Mouse (Mus musculus) spleen, adult 18-20 months (tissue): ENCODE measurements around the gene Rimbp3.
"Not testable (repeated sequence)": the region's sequence is repeated elsewhere in the genome, so short reads cannot be mapped to it uniquely, and the experiment has no call there.

Experiments
- DNase-seq, 2 experiments: peaks; one replicate each; pipeline ENCODE4 v3.0.0; 2022; ENCODE audit warnings: mixed read lengths in 2 of 2

The Rimbp3 gene

DNA sequence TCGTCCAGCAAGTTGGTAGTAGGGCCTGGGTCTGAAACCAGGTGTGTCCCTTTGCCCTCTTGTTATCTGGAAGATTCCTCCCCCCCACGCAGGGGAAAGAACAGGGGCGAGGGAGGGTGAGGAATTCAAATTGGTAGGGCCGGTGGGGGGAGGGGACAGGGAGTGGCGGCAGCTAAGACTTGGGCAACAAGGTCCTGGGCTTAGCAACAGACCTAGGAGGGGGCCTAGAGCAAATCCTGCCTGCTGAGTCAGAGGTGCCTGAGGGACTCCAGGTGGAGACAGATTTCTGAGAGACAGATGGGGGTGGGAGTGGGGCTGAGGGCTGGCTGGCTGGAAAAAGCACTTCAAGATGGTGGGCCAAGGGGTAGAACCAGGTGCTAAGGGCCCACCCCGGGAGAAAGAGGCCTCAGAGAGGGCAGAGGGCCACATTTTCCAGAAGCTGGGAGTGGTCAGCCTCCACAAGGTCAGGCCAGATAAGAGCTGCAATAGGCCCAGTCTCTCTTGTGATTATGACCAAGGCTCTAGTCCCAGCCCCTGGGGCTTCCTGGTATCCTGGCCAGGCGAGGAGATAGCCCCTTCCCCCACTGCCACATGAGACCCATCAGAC lies 11.8 kb downstream of the Rimbp3 start:
- no peak for DNase-seq

DNA sequence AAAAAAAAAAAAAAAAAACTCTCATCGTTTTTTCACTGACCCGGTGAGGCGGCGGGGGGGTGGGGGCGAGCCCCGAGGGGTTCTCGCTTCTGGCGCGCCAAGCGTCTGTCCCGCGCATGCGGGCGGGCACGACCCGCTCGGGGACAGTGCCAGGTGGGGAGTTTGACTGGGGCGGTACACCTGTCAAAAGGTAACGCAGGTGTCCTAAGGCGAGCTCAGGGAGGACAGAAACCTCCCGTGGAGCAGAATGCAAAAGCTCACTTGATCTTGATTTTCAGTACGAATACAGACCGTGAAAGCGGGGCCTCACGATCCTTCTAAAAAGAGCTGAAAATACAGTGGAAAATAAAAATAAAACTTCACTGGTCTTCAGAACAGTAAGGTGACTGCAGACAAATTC lies 13.8 kb downstream of the Rimbp3 start:
- DNase-seq, result peak; percentile 88 to 98

DNA sequence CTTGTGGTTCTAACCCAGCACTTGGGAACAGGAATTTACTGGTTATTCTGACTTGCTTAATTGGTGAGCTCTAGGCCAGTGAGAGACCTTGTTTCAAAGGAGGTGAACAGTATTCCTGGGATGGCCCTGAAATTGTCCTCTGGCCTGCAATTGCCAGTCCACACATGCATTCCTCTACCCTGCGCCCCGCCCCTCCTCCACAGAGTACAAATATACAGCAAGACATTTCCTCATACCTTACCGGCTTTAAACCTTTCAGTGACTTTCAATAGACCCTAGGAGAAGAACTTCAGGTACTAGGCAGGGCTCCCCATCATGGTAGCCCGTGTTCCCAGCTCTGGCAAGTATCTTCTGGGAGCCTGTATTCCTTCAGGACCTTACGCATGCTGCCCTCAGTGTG lies 17.2 kb downstream of the Rimbp3 start:
- DNase-seq, result no peak

DNA sequence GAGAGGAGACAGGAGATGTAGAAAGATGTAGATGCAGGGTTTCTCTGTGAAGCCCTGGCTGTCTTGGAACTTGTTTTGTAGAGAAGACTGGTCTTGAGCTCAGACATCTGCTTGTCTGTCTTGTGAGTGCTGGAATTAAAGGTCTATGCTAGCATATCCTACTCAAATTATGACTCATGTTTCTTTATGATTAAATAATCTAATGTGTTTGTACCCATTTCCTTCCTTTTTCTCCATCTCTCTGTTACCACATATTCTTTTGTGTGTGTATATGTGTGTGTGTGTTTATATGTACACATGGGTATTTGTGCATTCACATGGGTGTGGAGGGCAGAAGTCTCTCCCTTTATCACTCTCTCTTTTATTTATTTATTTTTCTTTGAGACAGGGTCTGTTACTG lies 18.1 kb downstream of the Rimbp3 start:
- no peak for DNase-seq

DNA sequence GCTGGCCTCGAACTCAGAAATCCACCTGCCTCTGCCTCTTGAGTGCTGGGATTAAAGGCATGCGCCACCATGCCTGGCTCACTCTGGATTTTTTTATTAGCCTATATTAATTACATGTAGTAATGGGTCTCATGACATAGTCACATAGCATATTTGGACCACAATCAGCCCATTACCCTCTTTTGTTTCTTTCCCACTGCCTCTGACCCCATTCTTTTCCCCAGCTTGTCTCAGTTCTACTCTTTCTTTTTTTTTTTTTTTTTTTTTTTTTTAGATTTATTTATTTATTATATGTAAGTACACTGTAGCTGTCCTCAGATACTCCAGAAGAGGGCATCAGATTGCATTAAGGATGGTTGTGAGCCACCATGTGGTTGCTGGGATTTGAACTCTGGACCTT lies 23.1 kb downstream of the Rimbp3 start:
- not testable (repeated sequence) for DNase-seq

DNA sequence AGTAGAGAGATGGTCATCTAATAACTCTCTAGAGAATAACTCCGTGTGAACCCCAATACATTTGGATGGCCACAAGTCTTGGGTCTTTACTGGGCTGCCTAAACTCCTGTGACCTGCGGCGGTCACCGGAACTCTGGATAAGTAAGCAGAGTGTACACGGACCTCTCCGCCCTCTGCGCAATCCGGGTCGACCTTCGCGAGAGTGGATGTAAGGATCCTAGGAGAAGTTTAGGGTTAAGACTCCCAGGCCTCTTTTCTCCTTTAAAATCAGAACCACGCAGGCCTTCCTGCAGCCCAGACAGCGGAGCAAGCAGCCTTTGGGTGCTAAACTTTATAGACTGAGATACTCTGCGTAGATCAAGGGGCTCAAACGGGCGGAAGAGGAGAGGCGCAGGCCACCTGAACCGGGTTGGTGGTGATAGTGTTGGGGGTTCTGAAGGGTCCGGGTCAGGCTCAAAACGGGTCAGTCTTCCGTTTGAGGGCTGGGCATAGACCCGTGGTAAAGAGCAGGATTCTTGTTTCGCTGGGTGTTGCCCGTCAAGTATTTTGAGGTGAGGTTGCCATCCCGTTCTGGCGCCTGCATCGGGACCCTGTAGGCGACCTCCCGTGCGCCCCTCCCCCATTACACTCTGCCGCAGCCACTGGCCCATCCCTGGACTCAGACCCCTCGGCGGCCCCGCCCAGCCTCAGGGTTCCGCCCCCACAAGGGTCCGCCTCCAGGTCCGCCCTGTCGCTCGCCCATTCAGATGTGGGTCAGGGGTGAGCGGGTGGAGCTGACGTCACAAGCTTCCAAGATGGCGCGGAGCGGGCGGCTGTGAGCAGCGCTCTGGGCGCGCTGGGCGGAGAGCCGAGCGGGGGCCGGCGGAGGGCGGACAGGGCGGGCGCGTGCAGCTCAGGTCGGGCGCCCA lies 24.6 kb downstream of the Rimbp3 start, which contains the start of gene Hic2:
Gene Hic2, plus strand, starts transcription at position 779 of the 908 bp plus-strand sequence.
- peak; percentile 87 to 92 for DNase-seq

DNA sequence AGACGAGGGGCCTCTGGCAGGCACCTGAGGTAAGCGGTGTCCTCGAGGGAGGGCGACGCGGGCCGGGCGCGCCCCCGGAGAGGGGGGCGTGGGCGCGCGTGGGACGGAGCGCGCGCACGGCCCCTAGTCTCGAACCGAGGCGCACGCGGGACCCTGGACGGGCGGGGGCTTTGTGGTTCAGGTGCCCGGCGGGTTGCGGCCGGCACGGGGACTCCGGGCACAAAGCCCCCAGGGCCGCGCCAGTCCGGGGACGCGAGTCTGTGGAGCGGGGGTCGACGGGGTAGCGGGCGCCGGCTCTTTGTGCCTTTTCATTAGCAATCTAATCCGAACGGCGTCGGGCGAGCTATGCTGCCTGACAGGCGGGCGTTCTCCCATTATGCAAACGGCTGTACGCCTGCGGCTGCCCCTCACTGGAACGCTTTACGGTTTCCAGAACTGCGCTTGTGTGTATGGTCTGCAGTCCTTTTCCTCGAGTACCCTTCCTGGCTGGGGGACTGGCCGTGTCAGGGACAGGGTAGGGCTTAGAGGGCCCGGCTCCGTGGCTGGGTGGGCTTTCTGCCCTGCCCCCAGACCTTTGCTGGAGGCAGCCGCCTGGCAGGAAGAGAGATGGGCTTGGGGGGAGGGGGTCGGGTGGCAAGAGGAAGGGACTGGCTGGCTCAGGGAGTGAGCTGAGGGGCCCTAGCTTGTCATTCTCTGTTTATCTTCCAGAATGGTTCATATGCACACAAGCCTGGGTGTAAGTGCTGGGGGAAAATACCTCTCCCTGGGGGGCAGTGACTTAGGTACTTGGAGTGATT lies 25.5 kb downstream of the Rimbp3 start:
- no peak for DNase-seq

DNA sequence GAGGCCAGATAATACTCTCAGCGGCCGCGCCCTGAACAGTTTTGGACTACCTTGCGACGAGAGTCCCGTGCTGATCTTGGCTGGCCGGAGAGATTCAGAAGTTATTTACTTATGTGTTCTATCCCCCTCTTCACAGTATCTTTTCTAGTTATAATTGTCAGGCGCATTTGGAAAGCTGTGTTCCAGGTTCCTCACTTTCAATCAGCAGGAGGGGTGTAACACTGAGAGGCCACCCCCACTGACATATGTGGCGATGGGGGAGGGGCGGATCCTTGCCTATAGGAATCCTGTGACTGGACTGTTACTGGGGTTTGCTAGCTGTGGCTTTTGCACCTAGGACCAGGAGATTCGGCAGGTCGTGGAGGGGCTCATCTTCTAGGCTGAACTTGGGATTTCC lies 26.1 kb downstream of the Rimbp3 start:
- DNase-seq, result no peak

DNA sequence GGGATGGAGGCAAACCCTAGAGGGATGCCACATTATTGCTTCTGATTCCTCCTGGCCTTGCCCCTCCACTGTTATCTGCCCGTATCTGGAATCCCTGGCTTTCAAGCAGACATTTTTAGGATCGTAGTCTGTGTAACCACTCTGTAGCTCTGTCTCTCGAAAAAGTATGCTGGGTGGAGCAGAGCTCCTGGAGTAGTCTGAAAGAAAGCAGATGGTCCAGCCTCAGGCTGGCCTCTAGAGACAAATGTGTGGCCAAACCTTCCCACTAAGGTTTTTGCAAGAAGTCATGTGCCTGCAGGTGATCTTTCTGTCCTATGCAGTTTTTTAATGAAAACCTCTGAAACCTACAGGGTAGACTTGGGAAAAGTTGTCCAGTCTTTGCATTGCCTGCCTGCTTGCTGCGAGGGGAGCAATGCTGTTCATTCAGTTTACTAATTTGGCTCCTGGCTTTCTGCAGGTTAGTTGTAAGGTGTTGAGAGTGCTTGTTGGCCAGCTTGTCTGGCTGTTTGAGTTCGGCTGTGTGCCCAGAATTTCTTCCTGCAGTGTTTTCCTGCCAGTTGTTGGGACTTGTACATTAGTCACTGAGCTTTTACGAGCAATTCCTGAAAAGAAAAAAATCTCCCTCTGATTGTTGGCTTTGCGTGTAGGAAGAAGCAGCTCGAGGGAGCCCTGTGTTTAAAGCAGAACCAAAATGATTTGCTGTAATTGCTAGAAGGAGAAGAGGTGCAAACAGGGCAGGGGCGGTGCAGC lies 26.7 kb downstream of the Rimbp3 start:
- DNase-seq, result no peak

DNA sequence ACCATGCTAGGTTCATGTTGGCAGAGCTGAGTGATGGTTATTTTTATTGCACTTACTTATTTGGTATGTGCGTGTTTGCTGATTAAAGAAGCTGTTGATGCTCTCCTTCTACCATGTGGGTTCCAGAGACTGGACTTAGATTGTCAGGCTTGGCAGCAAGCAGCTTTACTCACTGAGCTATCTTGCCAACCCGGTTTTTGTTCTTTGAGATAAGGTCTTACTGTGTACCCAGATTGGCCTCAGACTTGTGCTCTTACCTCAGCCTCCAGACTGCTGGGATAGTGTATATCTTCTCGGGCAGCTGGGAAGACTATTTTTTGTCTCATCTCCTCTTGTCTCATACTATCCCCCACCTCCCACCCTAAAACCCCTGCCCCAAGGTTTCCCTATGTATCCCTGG lies 29.2 kb downstream of the Rimbp3 start:
- DNase-seq, result no peak

DNA sequence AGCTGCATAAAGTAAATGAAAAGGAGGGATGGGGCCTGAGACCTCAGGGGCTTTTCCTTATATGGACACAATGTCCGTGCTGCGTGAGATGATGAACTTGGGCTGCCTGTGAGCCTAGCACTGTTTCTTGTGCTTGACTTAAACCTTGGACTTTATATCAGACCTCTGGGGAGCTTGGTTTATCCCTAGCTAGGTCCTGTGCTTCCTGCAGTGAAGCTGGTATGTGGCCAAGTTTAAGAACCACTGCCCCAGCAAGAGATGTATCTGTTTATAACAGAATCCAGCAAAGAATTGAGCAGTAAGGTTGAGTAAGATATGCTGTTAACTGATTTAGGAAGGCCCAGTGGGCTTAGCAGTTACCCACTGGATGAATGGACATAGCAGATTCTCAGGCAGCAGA lies 31.0 kb downstream of the Rimbp3 start:
- DNase-seq, result no peak

DNA sequence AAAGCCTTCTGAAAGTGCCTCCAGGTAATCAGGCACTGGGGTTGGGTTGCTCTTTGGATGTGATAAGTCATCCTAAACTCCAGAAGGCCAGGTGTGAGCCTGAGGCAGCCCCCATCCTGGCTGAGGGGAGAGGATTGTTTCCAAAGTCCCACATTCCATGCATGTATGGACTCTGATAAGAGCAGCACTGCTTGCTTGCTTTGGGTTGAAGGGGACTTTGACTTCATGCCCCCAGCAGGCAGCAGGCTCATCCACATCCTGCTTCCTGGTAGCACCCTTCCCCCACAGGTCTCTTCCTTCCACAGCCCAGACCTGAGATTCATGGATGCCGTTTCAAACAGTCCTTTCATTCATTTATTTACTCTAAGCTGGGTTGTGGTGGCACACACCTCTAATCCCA lies 35.3 kb downstream of the Rimbp3 start:
- DNase-seq, result no peak

DNA sequence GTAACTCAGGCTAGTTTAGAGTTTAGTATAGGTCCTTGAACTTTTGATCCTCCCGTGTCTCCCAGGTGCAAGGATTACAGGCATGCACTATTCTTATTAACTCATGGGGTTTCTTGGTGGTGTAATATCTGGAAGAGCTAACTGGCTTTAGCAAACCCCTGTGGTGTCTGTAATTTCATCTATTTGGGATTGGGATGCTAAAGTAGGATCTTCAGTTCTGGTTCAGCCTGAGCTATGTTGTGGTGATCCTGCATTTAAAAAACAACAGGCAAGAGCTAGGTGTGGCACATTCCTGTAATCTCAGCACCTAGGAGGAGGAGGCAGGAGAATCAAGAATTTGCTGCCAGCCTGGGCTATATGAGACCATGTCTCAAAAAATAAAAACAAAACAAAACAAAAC lies 36.6 kb downstream of the Rimbp3 start:
- no peak for DNase-seq

DNA sequence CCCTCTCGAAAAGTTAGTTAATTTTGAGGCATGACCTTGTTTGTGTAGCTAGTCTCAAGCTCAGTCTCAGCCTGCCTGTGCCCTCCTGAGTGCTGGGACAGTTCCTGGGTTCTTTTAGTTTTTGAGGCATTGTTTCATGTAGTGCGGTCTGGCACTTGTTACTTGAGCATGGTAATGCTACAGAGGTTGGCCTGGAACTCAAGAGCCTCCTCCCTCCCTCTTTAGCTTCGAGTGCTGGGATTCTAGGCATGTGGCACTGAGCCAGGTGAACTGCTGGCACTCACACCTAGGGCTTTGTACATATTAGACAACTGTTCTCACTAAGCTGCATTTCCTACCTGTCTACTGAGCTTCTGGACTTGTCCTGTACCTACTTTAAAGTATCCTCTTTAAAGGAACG lies 39.3 kb downstream of the Rimbp3 start:
- no peak for DNase-seq

DNA sequence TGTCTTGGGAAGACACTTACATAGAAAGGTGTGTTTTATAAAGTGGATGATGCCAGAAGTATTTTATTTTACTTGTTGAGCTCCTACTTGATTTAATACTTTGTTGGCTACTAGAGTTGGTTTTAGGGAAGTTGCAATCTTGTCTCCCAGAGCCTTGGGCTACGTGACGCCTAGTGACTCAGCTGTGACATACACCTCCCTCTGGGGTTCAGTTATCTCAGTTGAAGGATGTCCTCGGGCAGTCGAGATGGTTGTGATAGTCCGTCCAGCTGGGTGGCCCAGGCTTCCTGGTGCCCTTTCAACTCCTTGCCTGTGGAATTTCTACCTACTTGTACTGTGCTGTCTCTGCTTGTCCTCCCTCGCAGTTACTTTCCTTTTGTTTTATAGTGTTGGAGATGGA lies 40.7 kb downstream of the Rimbp3 start:
- no peak for DNase-seq

DNA sequence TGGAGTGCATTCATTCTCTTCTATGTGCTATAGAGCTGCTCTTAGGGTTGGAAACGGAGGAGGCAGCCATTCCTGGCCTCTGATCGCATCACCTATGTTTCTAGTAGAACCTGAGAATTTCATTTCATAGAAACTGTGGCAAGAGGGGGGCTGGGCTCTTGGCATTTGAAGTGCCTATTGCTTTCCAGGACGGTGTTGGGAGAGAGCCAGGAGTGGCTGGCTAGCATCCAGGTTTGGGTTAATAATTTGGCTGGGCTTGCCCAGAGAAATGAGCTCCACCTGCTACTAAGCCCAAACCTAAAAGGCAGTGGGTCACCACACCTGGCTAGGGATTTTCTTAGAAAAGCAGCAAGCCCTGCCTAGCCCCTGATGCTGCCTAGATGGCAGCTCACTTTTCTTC lies 43.1 kb downstream of the Rimbp3 start:
- DNase-seq, result no peak

DNA sequence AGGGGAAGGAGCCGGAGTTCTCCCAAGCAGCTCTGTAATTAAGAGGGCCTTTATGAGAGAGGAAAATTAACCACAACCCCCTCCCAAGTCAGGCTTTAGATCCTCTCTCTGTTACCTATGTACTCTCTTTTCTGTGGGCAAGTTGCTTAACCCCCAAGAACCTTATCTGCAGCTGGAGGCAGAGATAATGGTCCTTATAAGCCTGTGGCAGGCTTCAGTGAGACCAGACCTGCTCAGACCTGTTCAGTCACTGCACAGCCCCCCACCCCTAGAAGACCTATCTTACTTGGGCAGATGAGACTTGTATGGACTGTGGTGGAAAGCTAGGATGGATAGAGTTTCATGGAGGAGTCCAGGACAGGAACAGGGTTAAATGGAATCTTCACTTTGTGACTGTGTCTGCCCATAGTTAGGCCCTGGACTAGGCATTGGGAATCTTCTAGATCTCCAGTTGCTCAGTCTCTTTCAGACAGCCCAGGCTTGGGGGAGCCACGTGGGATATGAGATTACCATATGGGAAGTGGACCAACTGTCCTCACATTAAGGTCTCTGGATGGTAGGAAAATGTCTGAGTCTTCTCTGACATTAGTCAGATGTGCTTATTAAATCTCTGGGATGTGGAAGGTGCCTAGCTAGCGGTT lies 43.8 kb downstream of the Rimbp3 start:
- DNase-seq, result no peak

DNA sequence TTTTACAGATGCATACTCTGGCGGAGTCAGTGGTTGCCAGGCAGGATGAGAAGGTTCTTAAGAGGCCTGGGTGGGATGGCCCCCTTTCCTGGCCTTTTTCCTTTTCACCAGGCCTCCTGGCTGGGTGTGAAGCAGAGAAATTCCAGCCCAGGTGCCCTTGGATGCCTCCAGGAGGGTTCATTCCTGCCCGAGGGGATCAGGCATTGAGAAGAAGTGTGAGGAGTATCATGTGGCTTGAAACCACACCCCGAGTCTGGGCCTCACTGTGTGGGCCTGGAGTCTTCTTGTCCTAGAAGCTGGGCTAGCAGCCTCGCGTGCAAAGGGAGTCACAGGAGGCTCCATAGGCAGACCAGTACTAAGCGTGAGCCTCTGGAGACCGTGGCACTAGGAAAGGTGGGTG lies 44.4 kb downstream of the Rimbp3 start:
- no peak for DNase-seq

DNA sequence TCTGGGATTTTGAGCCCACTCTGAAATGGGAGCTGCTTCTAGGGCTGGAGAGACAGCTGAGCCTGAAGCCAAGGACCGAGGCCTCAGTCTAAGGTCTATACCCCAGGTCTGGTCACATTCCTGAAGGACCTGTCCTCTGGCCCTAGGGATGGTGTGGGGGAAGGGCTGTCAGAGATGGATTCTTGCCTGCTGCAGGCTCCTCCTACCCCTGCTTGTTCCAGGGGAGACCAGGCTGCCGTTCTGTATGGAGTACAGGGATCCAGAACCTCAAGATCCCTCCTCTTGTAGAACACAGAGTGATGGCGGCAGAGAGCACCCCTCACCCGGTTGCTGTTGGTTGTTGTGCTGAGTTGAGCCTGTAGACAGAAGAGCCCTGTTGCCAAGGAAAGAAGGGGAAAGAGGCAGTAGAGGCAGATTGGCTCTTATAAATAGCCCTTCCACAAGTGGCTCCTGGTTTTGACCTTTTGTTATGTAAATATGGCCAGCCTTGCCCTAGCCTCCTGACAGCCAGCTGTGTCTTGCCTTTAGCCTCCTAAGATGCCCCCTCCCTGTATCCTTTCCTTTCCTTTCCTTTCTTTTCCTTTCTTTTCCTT lies 45.7 kb downstream of the Rimbp3 start:
- no peak for DNase-seq

DNA sequence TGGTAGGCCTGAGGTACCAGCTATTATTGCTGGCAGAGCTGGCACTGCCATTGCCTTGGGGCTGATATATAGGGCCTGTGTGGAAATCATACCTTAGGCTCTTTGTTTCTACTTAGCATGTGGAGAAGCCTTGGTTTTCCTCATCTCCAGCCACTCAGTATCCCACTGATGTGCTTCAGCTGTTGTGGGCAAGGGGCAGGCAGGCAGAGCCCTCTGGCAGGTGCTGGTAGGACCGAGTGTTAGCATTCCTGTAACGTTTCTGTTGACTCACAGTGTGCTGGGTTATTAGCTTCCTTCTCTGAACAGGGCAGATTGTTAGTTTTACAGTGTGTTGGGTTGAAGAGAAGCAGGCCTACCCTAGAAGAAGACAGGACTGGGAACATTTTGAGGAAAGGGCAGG lies 46.9 kb downstream of the Rimbp3 start:
- no peak for DNase-seq

DNA sequence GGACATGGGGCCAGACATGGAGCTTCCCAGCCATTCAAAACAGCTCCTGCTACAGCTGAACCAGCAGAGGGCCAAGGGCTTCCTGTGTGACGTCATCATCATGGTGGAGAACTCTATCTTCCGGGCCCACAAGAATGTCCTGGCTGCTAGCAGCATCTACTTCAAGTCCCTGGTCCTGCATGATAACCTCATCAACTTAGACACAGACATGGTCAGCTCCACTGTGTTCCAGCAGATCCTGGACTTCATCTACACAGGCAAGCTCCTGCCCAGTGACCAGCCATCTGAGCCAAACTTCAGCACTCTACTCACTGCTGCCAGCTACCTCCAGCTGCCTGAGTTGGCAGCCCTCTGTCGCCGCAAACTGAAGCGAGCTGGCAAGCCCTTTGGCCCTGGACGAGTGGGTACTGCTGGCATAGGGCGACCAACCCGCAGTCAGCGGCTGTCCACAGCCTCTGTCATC lies 49.0 kb downstream of the Rimbp3 start:
- no peak for DNase-seq

DNA sequence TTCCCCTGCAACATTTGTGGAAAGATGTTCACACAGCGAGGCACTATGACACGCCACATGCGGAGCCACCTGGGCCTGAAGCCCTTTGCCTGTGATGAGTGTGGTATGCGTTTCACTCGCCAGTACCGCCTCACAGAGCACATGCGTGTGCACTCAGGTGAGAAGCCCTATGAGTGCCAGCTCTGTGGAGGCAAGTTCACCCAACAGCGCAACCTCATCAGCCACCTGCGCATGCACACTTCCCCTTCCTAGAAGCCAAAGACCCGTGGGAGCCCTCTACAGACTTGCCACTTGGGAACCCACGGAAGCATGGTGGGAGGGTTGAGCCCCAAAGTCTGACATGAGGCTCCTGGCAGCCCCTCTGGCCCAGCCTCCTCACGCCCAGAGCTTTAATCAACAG lies 50.5 kb downstream of the Rimbp3 start:
- no peak for DNase-seq
